Mouse (Mus musculus) heart, embryonic 12.5 days (tissue): Measurements from ENCODE around the gene Fam53b. TPM values are rescaled to one million over a fixed set of nuclear protein-coding genes. Genes with fewer than 3 reads are reported as not detected.

ENCODE experiments used
- ATAC-seq: fragments of 200-750 bp; cut with Nextera tagmentation; 2 replicates; pipeline ENCODE4 v1.8.0; 2017; ENCODE audit warnings: moderate TSS enrichment, moderate library complexity; ENCODE audit not compliant: insufficient number of reproducible peaks, low FRiP score
- H3K27ac ChIP-seq: fragments of 300-500 bp; sonication (generic); 2 replicates; pipeline ENCODE4 v1.5.1; 2016; ENCODE audit warnings: mild to moderate bottlenecking, moderate library complexity; ENCODE audit not compliant: poor library complexity, severe bottlenecking
- H3K27me3 ChIP-seq: fragments of 300-500 bp; sonication (generic); replicated peaks from 2 replicates; pipeline ENCODE4 v1.6.1; 2016; ENCODE audit warnings: mild to moderate bottlenecking, moderate library complexity
- H3K36me3 ChIP-seq: fragments of 300-500 bp; sonication (generic); 2 replicates; pipeline ENCODE4 v1.6.1; 2016; ENCODE audit warnings: mild to moderate bottlenecking, moderate library complexity
- H3K4me1 ChIP-seq: fragments of 300-500 bp; sonication (generic); replicated peaks from 2 replicates; pipeline ENCODE4 v1.6.1; 2016; ENCODE audit warnings: mild to moderate bottlenecking
- H3K4me2 ChIP-seq: fragments of 300-500 bp; sonication (generic); 2 replicates; pipeline ENCODE4 v1.6.1; 2016; ENCODE audit warnings: mild to moderate bottlenecking, moderate library complexity
- H3K4me3 ChIP-seq: fragments of 300-500 bp; sonication (generic); 2 replicates; pipeline ENCODE4 v1.5.1; 2016; ENCODE audit warnings: mild to moderate bottlenecking
- H3K9ac ChIP-seq: fragments of 300-500 bp; sonication (generic); 2 replicates; pipeline ENCODE4 v1.6.1; 2016; ENCODE audit warnings: mild to moderate bottlenecking, moderate library complexity
- H3K9me3 ChIP-seq: fragments of 300-500 bp; sonication (generic); replicated peaks from 2 replicates; pipeline ENCODE4 v1.6.1; 2016; ENCODE audit warnings: mild to moderate bottlenecking, moderate library complexity
- WGBS: fragments of 180-500 bp; shearing (Covaris S2); methylation state at CpG from one replicate; pipeline ENCODE4 v1.1.7; 2016; 5-methylcytosine and 5-hydroxymethylcytosine counted together
- polyA plus RNA-seq: library from polyadenylated mRNA; unstranded; fragments of >200 nt; fragmentation: Nextera tagmentation; extraction: Ambion mirVana; gene quantifications from 2 replicates; pipeline ENCODE4 v1.2.1, GENCODE M21; 2016

The Fam53b gene
- polyA plus RNA-seq: 15.3 and 17.0 TPM in 2 replicates

GRCm38 (mm10) chr7:132813416-132814088 is at the start of gene Fam53b:
Gene Fam53b (minus strand): TSS chr7:132813886.
- Histone ChIP-seq H3K4me3 (peak within 1 kb of the TSS; percentile 73), H3K9ac (peak within 1 kb of the TSS; percentile 86), H3K4me1 (peaks cover 38% of the 10 kb centered on the region), H3K9me3 (no peaks in the 10 kb centered on the region), H3K27ac (peak within 1 kb of the TSS; percentile 91), H3K27me3 (no peaks in the 10 kb centered on the region), H3K36me3 (no peaks in the 10 kb centered on the region), H3K4me2 (peak within 1 kb of the TSS; percentile 78)
- under 1% methylated on average over 83 of the region's 85 CpGs for WGBS
- ATAC-seq: peak; percentile 65

- Histone ChIP-seq H3K9ac (peak within 1 kb of the TSS; percentile 96), H3K4me2 (peak within 1 kb of the TSS; percentile 85), H3K27me3 (no peaks in the 10 kb centered on the region), H3K4me1 (peaks cover 8% of the 10 kb centered on the region), H3K9me3 (no peaks in the 10 kb centered on the region), H3K36me3 (no peaks in the 10 kb centered on the region), H3K4me3 (peak within 1 kb of the TSS; percentile 98), H3K27ac (peak within 1 kb of the TSS; percentile 87)
- WGBS: under 1% methylated on average over 53 of the region's 53 CpGs
- peak; percentile 94 for ATAC-seq
Observed at GRCm38 (mm10) chr7:132859042-132859958, 45.6 kb upstream of the Fam53b start, which contains the start of gene Abraxas2. Gene Abraxas2 (plus strand): TSS chr7:132859225.

- no peaks in the 10 kb centered on the region for H3K36me3 ChIP-seq
- H3K27ac ChIP-seq: no peak overlapping the region
- 67% methylated on average over 5 of the region's 5 CpGs for WGBS
- H3K4me1 ChIP-seq: peaks cover 8% of the 10 kb centered on the region
- no peak for ATAC-seq
- no peak overlapping the region for H3K4me2 ChIP-seq
- H3K9ac ChIP-seq: no peak overlapping the region
- H3K27me3 ChIP-seq: no peaks in the 10 kb centered on the region
- no peaks in the 10 kb centered on the region for H3K9me3 ChIP-seq
- no peak overlapping the region for H3K4me3 ChIP-seq
Observed at GRCm38 (mm10) chr7:132858043-132858608, 44.4 kb upstream of the Fam53b start.

- Histone ChIP-seq H3K27ac (no peak overlapping the region), H3K9ac (no peak overlapping the region), H3K4me1 (peaks cover 12% of the 10 kb centered on the region), H3K4me2 (no peak overlapping the region), H3K4me3 (no peak overlapping the region), H3K27me3 (no peaks in the 10 kb centered on the region), H3K36me3 (no peaks in the 10 kb centered on the region), H3K9me3 (no peaks in the 10 kb centered on the region)
- ATAC-seq: no peak
- 69% methylated on average over 1 of the region's 1 CpGs for WGBS
Observed at GRCm38 (mm10) chr7:132856083-132856482, 42.4 kb upstream of the Fam53b start.

- H3K9ac ChIP-seq: no peak overlapping the region
- no peaks in the 10 kb centered on the region for H3K9me3 ChIP-seq
- no peak overlapping the region for H3K27ac ChIP-seq
- H3K36me3 ChIP-seq: peaks cover 14% of the 10 kb centered on the region
- H3K4me2 ChIP-seq: no peak overlapping the region
- H3K4me1 ChIP-seq: peaks cover 5% of the 10 kb centered on the region; the same call in 1 of the 2 replicates
- H3K4me3 ChIP-seq: no peak overlapping the region
- 72% methylated on average over 4 of the region's 4 CpGs for WGBS
- ATAC-seq: no peak
- no peaks in the 10 kb centered on the region for H3K27me3 ChIP-seq
Observed at GRCm38 (mm10) chr7:132853946-132854345, 40.3 kb upstream of the Fam53b start.

GRCm38 (mm10) chr7:132853361-132853760 is 39.7 kb upstream of the Fam53b start:
- Histone ChIP-seq H3K4me2 (no peak overlapping the region), H3K27me3 (no peaks in the 10 kb centered on the region), H3K36me3 (peaks cover 19% of the 10 kb centered on the region), H3K27ac (no peak overlapping the region), H3K9me3 (no peaks in the 10 kb centered on the region), H3K9ac (no peak overlapping the region), H3K4me1 (peaks cover 5% of the 10 kb centered on the region; the same call in 1 of the 2 replicates), H3K4me3 (no peak overlapping the region)
- no peak for ATAC-seq
- 87% methylated on average over 6 of the region's 6 CpGs for WGBS

GRCm38 (mm10) chr7:132852173-132852844 is 38.6 kb upstream of the Fam53b start, which contains the start of gene Eef1akmt2:
Gene Eef1akmt2 (minus strand): TSS chr7:132852673.
- Histone ChIP-seq H3K9ac (peak within 1 kb of the TSS; percentile 80), H3K27ac (peak within 1 kb of the TSS; percentile 92), H3K9me3 (no peaks in the 10 kb centered on the region), H3K27me3 (no peaks in the 10 kb centered on the region), H3K4me3 (peak within 1 kb of the TSS; percentile 68), H3K4me1 (peaks cover 5% of the 10 kb centered on the region; the same call in 1 of the 2 replicates), H3K36me3 (peaks cover 27% of the 10 kb centered on the region), H3K4me2 (peak within 1 kb of the TSS; percentile 57)
- peak; percentile 92 for ATAC-seq
- under 1% methylated on average over 37 of the region's 37 CpGs for WGBS

GRCm38 (mm10) chr7:132843152-132843551 is 29.5 kb upstream of the Fam53b start:
- no peak overlapping the region for H3K4me2 ChIP-seq
- no peaks in the 10 kb centered on the region for H3K27me3 ChIP-seq
- H3K36me3 ChIP-seq: peaks cover 23% of the 10 kb centered on the region
- no peak overlapping the region for H3K9ac ChIP-seq
- WGBS: 90% methylated on average over 3 of the region's 3 CpGs
- H3K4me1 ChIP-seq: peaks cover 4% of the 10 kb centered on the region
- no peak overlapping the region for H3K4me3 ChIP-seq
- no peak for ATAC-seq
- no peak overlapping the region for H3K27ac ChIP-seq
- no peaks in the 10 kb centered on the region for H3K9me3 ChIP-seq

GRCm38 (mm10) chr7:132842455-132842854 is 28.8 kb upstream of the Fam53b start:
- WGBS: 72% methylated on average over 1 of the region's 1 CpGs
- H3K4me2 ChIP-seq: no peak overlapping the region
- no peaks in the 10 kb centered on the region for H3K9me3 ChIP-seq
- no peak overlapping the region for H3K4me3 ChIP-seq
- no peak for ATAC-seq
- peaks cover 18% of the 10 kb centered on the region for H3K36me3 ChIP-seq
- no peak overlapping the region for H3K9ac ChIP-seq
- H3K27ac ChIP-seq: no peak overlapping the region; the same call in 1 of the 2 replicates
- peaks cover 4% of the 10 kb centered on the region for H3K4me1 ChIP-seq
- no peaks in the 10 kb centered on the region for H3K27me3 ChIP-seq

- peaks cover 4% of the 10 kb centered on the region for H3K4me1 ChIP-seq
- H3K4me2 ChIP-seq: no peak overlapping the region
- H3K4me3 ChIP-seq: no peak overlapping the region
- H3K27ac ChIP-seq: no peak overlapping the region
- no peaks in the 10 kb centered on the region for H3K27me3 ChIP-seq
- peaks cover 15% of the 10 kb centered on the region for H3K36me3 ChIP-seq
- H3K9me3 ChIP-seq: no peaks in the 10 kb centered on the region
- H3K9ac ChIP-seq: peak overlapping the region; percentile 50; the same call in 1 of the 2 replicates
- ATAC-seq: no peak
- WGBS: 22% methylated on average over 5 of the region's 5 CpGs
Observed at GRCm38 (mm10) chr7:132841287-132841686, 27.6 kb upstream of the Fam53b start.
